Mouse (Mus musculus) gastrocnemius, postnatal 36 days (tissue): Measurements from ENCODE around the gene Chrdl2. TPM values are rescaled to one million over a fixed set of nuclear protein-coding genes. Genes with fewer than 3 reads are reported as not detected.

Experiments used
- total RNA-seq, 2 experiments: library from RNA; stranded (reverse); gene quantifications; 2 replicates each; pipeline ENCODE4 v1.2.3; 2021

The Chrdl2 gene
- total RNA-seq, 2 experiments from 2014 or later = 2.3 to 2.4 TPM

Other genes with a start within 250 kb of the Chrdl2 start
- gene Olfr521, start 242.7 kb upstream of the Chrdl2 start, total RNA-seq = not detected
- gene Neu3, start 177.8 kb upstream of the Chrdl2 start, total RNA-seq = 1 to 10 TPM; 2.4 to 3.4 TPM
- gene Xrra1, start 147.1 kb upstream of the Chrdl2 start, total RNA-seq = under 1 TPM in 1 of 2 experiments, not detected in 1; 0.33 TPM
- 10 to 100 TPM; 67.1 to 75.1 TPM for gene Spcs2, start 142.7 kb upstream of the Chrdl2 start, total RNA-seq
- gene Rnf169, start 25.7 kb upstream of the Chrdl2 start, total RNA-seq = 1 to 10 TPM; 4.2 to 6.3 TPM
- 1 to 10 TPM; 4.8 to 6.4 TPM for gene Pold3, start 115.4 kb downstream of the Chrdl2 start, total RNA-seq
- gene Lipt2, start 153.1 kb downstream of the Chrdl2 start, total RNA-seq = 1 to 10 TPM; 3.6 to 4.2 TPM
- gene Kcne3, start 170.3 kb downstream of the Chrdl2 start, total RNA-seq = 1 to 10 TPM in 1 of 2 experiments, under 1 TPM in 1; 0.61 to 1.5 TPM
- gene Pgm2l1, start 221.2 kb downstream of the Chrdl2 start, total RNA-seq = 10 to 100 TPM; 18.3 to 18.7 TPM